In the genomic region with DNA sequence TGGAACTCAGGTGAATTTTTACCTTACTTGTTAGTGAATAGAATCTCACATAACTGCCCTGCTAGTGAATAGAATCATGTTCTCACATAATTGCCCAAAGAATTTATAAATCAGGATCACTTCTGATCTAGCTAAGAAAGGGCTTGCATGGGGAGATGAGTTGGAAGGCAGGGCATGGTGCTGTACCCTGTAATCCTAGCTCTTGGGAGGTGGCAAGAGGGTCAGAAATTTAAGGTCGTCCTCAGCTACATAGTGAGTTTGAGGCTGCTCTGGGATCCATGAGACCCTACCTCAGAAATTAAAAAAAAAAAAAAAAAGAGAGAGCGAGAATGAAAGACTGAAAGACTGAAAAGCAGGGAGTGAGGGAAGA, we compare ENCODE assay signal across 31 mouse cellular contexts. TPM values are rescaled to one million over a fixed set of nuclear protein-coding genes. Genes with fewer than 3 reads are reported as not detected.
DNase-seq lines count a peak whose midpoint lies in the region; ATAC-seq and TF ChIP-seq lines count a peak whose summit lies in the region.
"Had no signal": no experiment of that assay in that cellular context is flagged by ENCODE, and none has a peak within 500 bp of the region (broad histone marks: within the 10 kb centered on the region; RNA-seq: fewer than 3 reads in every experiment).

No protein-coding gene starts in this region.

- H3K27me3 ChIP-seq in hindbrain, embryonic 15.5 days, result 0 out of 2 replicates have a peak, but pooled peaks cover 5% of the 10 kb centered on the region
- H3K27me3 ChIP-seq in hindbrain, embryonic 10.5 days (ENCODE audit: insufficient read depth, poor library complexity, severe bottlenecking), result peaks cover 68% of the 10 kb centered on the region
- H3K27me3 ChIP-seq in forebrain, embryonic 16.5 days (replicated peaks; ENCODE audit: control insufficient read depth, insufficient read depth, low read length), result no peaks in the 10 kb centered on the region
- H3K27me3 ChIP-seq in forebrain, postnatal 0 days (ENCODE audit: insufficient read depth, low read length), result no peaks in the 10 kb centered on the region
- peaks cover 6% of the 10 kb centered on the region; the same call in 1 of the 2 replicates for H3K27me3 ChIP-seq in midbrain, postnatal 0 days (ENCODE audit: insufficient read depth, low read length)
- H3K27me3 ChIP-seq: heart, embryonic 15.5 days had no signal

- H3K27ac ChIP-seq in hindbrain, embryonic 15.5 days (replicated peaks), result peak overlapping the region; percentile 62; the same call in 1 of the 2 replicates
- no peak overlapping the region for H3K27ac ChIP-seq in hindbrain, embryonic 10.5 days
- peak overlapping the region; percentile 69 for H3K27ac ChIP-seq in forebrain, embryonic 16.5 days (ENCODE audit: low read length)
- H3K27ac ChIP-seq in forebrain, postnatal 0 days (ENCODE audit: low read depth, low read length), result peak overlapping the region; percentile 75
- peak overlapping the region; percentile 70 for H3K27ac ChIP-seq in midbrain, postnatal 0 days (ENCODE audit: low read depth, low read length)
- H3K27ac ChIP-seq: embryonic facial prominence, embryonic 12.5 days; gastrocnemius, adult 2 months; heart, embryonic 15.5 days; limb, embryonic 12.5 days; macrophage had no signal

- no peaks in the 10 kb centered on the region for H3K36me3 ChIP-seq in hindbrain, embryonic 15.5 days
- no peaks in the 10 kb centered on the region for H3K36me3 ChIP-seq in hindbrain, embryonic 10.5 days
- no peaks in the 10 kb centered on the region for H3K36me3 ChIP-seq in forebrain, embryonic 16.5 days (ENCODE audit: control insufficient read depth, insufficient read depth)
- no peaks in the 10 kb centered on the region for H3K36me3 ChIP-seq in forebrain, postnatal 0 days (ENCODE audit: insufficient read depth)
- H3K36me3 ChIP-seq in midbrain, postnatal 0 days (ENCODE audit: insufficient read depth, low read length), result no peaks in the 10 kb centered on the region
- H3K36me3 ChIP-seq: embryonic facial prominence, embryonic 12.5 days; heart, embryonic 15.5 days; limb, embryonic 12.5 days had no signal

- 0 out of 2 replicates have a peak, but pooled peaks have one; percentile 19 for ATAC-seq in hindbrain, embryonic 15.5 days (ENCODE audit: low FRiP score, low read depth)
- peak; percentile 52 for ATAC-seq in forebrain, embryonic 16.5 days
- peak; percentile 67 for ATAC-seq in forebrain, postnatal 0 days
- ATAC-seq in midbrain, postnatal 0 days (ENCODE audit: low FRiP score), result no peak
- ATAC-seq: liver, postnatal 0 days had no signal

- 0 out of 2 replicates have a peak, but pooled peaks cover 3% of the 10 kb centered on the region for H3K4me1 ChIP-seq in hindbrain, embryonic 15.5 days (replicated peaks)
- peaks cover 10% of the 10 kb centered on the region for H3K4me1 ChIP-seq in hindbrain, embryonic 10.5 days (replicated peaks)
- H3K4me1 ChIP-seq in forebrain, embryonic 16.5 days (replicated peaks; ENCODE audit: control insufficient read depth, insufficient read depth, low read length), result no peaks in the 10 kb centered on the region
- H3K4me1 ChIP-seq in forebrain, postnatal 0 days (ENCODE audit: insufficient read depth), result no peaks in the 10 kb centered on the region
- no peaks in the 10 kb centered on the region for H3K4me1 ChIP-seq in midbrain, postnatal 0 days (ENCODE audit: insufficient read depth, low read length)
- H3K4me1 ChIP-seq: embryonic facial prominence, embryonic 12.5 days; heart, embryonic 15.5 days; limb, embryonic 12.5 days had no signal

- no peak for TF ChIP-seq CTCF in forebrain, postnatal 0 days (IDR thresholded peaks at IDR 0.05; ENCODE audit: low read depth)
- no peak for TF ChIP-seq CTCF in midbrain, postnatal 0 days (IDR thresholded peaks at IDR 0.05)

- no peak overlapping the region for H3K4me3 ChIP-seq in hindbrain, embryonic 15.5 days
- no peak overlapping the region for H3K4me3 ChIP-seq in hindbrain, embryonic 10.5 days
- no peak overlapping the region for H3K4me3 ChIP-seq in forebrain, embryonic 16.5 days (replicated peaks; ENCODE audit: low read length)
- no peak overlapping the region for H3K4me3 ChIP-seq in forebrain, postnatal 0 days (ENCODE audit: low read depth, low read length)
- H3K4me3 ChIP-seq in midbrain, postnatal 0 days (ENCODE audit: low read depth, low read length), result no peak overlapping the region
- H3K4me3 ChIP-seq: embryonic facial prominence, embryonic 12.5 days; gastrocnemius, adult 2 months; heart, embryonic 15.5 days; limb, embryonic 12.5 days had no signal

- no peaks in the 10 kb centered on the region for H3K9me3 ChIP-seq in hindbrain, embryonic 15.5 days
- no peaks in the 10 kb centered on the region for H3K9me3 ChIP-seq in hindbrain, embryonic 10.5 days
- H3K9me3 ChIP-seq in forebrain, embryonic 16.5 days (ENCODE audit: control insufficient read depth, low read length), result no peaks in the 10 kb centered on the region
- H3K9me3 ChIP-seq in forebrain, postnatal 0 days (ENCODE audit: low read length), result no peaks in the 10 kb centered on the region
- H3K9me3 ChIP-seq in midbrain, postnatal 0 days (ENCODE audit: low read length), result no peaks in the 10 kb centered on the region
- H3K9me3 ChIP-seq: embryonic facial prominence, embryonic 12.5 days; heart, embryonic 15.5 days; limb, embryonic 12.5 days had no signal

- DNase-seq in hindbrain, embryonic 10.5 days (ENCODE audit: low spot score), result no peak
- no peak for DNase-seq in forebrain, postnatal 0 days
- DNase-seq in midbrain, postnatal 0 days (ENCODE audit: low spot score), result no peak
- DNase-seq in heart, adult 18-20 months, result no peak
- DNase-seq in frontal cortex, postnatal 10 days (ENCODE audit: low spot score in 2 of 2), result no peak
- DNase-seq: adrenal gland, adult 2 months; cerebellum, adult 11 months; cerebellum, postnatal 25 days; gastrocnemius, adult 2 months; heart, postnatal 36 days; kidney, adult 9 months; kidney, postnatal 14 days; liver, postnatal 0 days; spleen, adult 18-20 months; thymus, postnatal 14 days had no signal

- 72% methylated on average over 2 of the region's 2 CpGs for WGBS in hindbrain, embryonic 15.5 days
- 73% methylated on average over 2 of the region's 2 CpGs for WGBS in hindbrain, embryonic 10.5 days
- 45% methylated on average over 1 of the region's 2 CpGs for WGBS in forebrain, embryonic 16.5 days
- 72% methylated on average over 2 of the region's 2 CpGs for WGBS in forebrain, postnatal 0 days
- WGBS in midbrain, postnatal 0 days, result 33% methylated on average over 2 of the region's 2 CpGs

- H3K9ac ChIP-seq in hindbrain, embryonic 15.5 days, result no peak overlapping the region
- H3K9ac ChIP-seq in forebrain, embryonic 16.5 days (replicated peaks; ENCODE audit: low read depth, low read length), result no peak overlapping the region
- no peak overlapping the region for H3K9ac ChIP-seq in forebrain, postnatal 0 days
- no peak overlapping the region for H3K9ac ChIP-seq in midbrain, postnatal 0 days (replicated peaks; ENCODE audit: low read length, poor library complexity, severe bottlenecking)
- H3K9ac ChIP-seq: embryonic facial prominence, embryonic 12.5 days; heart, embryonic 15.5 days; limb, embryonic 12.5 days; liver, postnatal 0 days had no signal

- H3K4me2 ChIP-seq in hindbrain, embryonic 15.5 days, result no peak overlapping the region
- no peak overlapping the region for H3K4me2 ChIP-seq in forebrain, embryonic 16.5 days (ENCODE audit: low read length)
- no peak overlapping the region for H3K4me2 ChIP-seq in forebrain, postnatal 0 days (ENCODE audit: low read depth)
- no peak overlapping the region for H3K4me2 ChIP-seq in midbrain, postnatal 0 days (ENCODE audit: low read depth, low read length, poor library complexity, severe bottlenecking)
- H3K4me2 ChIP-seq: embryonic facial prominence, embryonic 12.5 days; heart, embryonic 15.5 days; limb, embryonic 12.5 days; liver, embryonic 11.5 days had no signal

RNA-seq across cellular contexts. Expression of a gene that starts 7.0 kb away (rescaled TPM):
- 0.35 TPM in 1 of 2 replicates, not detected in the other for polyA plus RNA-seq in hindbrain, embryonic 15.5 days (2015; fragmentation: Nextera tagmentation; extraction: Ambion mirVana)
- not detected in 2 replicates for polyA plus RNA-seq in hindbrain, embryonic 10.5 days (2016; fragmentation: Nextera tagmentation; extraction: Ambion mirVana)
- polyA plus RNA-seq in forebrain, embryonic 16.5 days (2015; fragmentation: Nextera tagmentation; extraction: Ambion mirVana), result 0.22 TPM in 1 of 2 replicates, not detected in the other
- total RNA-seq in forebrain, postnatal 0 days (2014; rRNA removed), result 0.10 TPM in 1 of 2 replicates, not detected in the other
- 0.15 and 0.26 TPM in 2 replicates for polyA plus RNA-seq in forebrain, postnatal 0 days (2015; fragmentation: Nextera tagmentation; extraction: Ambion mirVana)
- total RNA-seq in midbrain, postnatal 0 days (2014; rRNA removed), result 0.33 TPM in 1 of 2 replicates, not detected in the other
- polyA plus RNA-seq in midbrain, postnatal 0 days (2015; fragmentation: Nextera tagmentation; extraction: Ambion mirVana), result 0.12 and 0.20 TPM in 2 replicates
- under 1 TPM; 0.20 to 0.54 TPM for total RNA-seq in heart, adult 18-20 months (2021)
- total RNA-seq: gastrocnemius, adult 2 months; layer of hippocampus, adult 18-20 months; layer of hippocampus, postnatal 36 days; left cerebral cortex, postnatal 10 days; MEL had no signal
- polyA plus RNA-seq: C2C12; embryonic facial prominence, embryonic 12.5 days; limb, embryonic 12.5 days had no signal

RNA-seq across cellular contexts. Expression of a gene that starts 53.2 kb away (rescaled TPM):
- polyA plus RNA-seq in hindbrain, embryonic 15.5 days (2015; fragmentation: Nextera tagmentation; extraction: Ambion mirVana), result 0.09 TPM in 1 of 2 replicates, not detected in the other
- 0.15 and 0.35 TPM in 2 replicates for polyA plus RNA-seq in hindbrain, embryonic 10.5 days (2016; fragmentation: Nextera tagmentation; extraction: Ambion mirVana)
- not detected in 2 replicates for polyA plus RNA-seq in forebrain, embryonic 16.5 days (2015; fragmentation: Nextera tagmentation; extraction: Ambion mirVana)
- not detected in 2 replicates for total RNA-seq in forebrain, postnatal 0 days (2014; rRNA removed)
- not detected in 2 replicates for polyA plus RNA-seq in forebrain, postnatal 0 days (2015; fragmentation: Nextera tagmentation; extraction: Ambion mirVana)
- not detected in 2 replicates for total RNA-seq in midbrain, postnatal 0 days (2014; rRNA removed)
- polyA plus RNA-seq in midbrain, postnatal 0 days (2015; fragmentation: Nextera tagmentation; extraction: Ambion mirVana), result not detected in 2 replicates
- not detected for total RNA-seq in heart, adult 18-20 months (2021)
- total RNA-seq: gastrocnemius, adult 2 months; gastrocnemius, postnatal 4 days; heart, postnatal 36 days; left cerebral cortex, postnatal 10 days; MEL had no signal
- polyA plus RNA-seq: C2C12; intestine, embryonic 14.5 days; lung, postnatal 0 days; macrophage had no signal

RNA-seq across cellular contexts. Expression of a gene that starts 53.4 kb away (rescaled TPM):
- polyA plus RNA-seq in hindbrain, embryonic 15.5 days (2015; fragmentation: Nextera tagmentation; extraction: Ambion mirVana), result not detected in 2 replicates
- polyA plus RNA-seq in hindbrain, embryonic 10.5 days (2016; fragmentation: Nextera tagmentation; extraction: Ambion mirVana), result 0.27 and 0.29 TPM in 2 replicates
- polyA plus RNA-seq in forebrain, embryonic 16.5 days (2015; fragmentation: Nextera tagmentation; extraction: Ambion mirVana), result 0.22 TPM in 1 of 2 replicates, not detected in the other
- not detected in 2 replicates for total RNA-seq in forebrain, postnatal 0 days (2014; rRNA removed)
- not detected in 2 replicates for polyA plus RNA-seq in forebrain, postnatal 0 days (2015; fragmentation: Nextera tagmentation; extraction: Ambion mirVana)
- total RNA-seq in midbrain, postnatal 0 days (2014; rRNA removed), result not detected in 2 replicates
- not detected in 2 replicates for polyA plus RNA-seq in midbrain, postnatal 0 days (2015; fragmentation: Nextera tagmentation; extraction: Ambion mirVana)
- not detected for total RNA-seq in heart, adult 18-20 months (2021)
- total RNA-seq: adrenal gland, adult 2 months; adrenal gland, postnatal 4 days; gastrocnemius, adult 2 months; gastrocnemius, postnatal 4 days; heart, postnatal 36 days; layer of hippocampus, adult 18-20 months; layer of hippocampus, postnatal 36 days; left cerebral cortex, postnatal 10 days; MEL had no signal
- polyA plus RNA-seq: adrenal gland, adult 2 months; C2C12; intestine, embryonic 14.5 days; lung, postnatal 0 days; macrophage had no signal
